Mouse (Mus musculus): Measurements from ENCODE around the gene Pak1. TPM values are rescaled to one million over a fixed set of nuclear protein-coding genes. Genes with fewer than 3 reads are reported as not detected.

Pak1 gene
- polyA plus RNA-seq, 1 experiment: 3.1 TPM

DNA sequence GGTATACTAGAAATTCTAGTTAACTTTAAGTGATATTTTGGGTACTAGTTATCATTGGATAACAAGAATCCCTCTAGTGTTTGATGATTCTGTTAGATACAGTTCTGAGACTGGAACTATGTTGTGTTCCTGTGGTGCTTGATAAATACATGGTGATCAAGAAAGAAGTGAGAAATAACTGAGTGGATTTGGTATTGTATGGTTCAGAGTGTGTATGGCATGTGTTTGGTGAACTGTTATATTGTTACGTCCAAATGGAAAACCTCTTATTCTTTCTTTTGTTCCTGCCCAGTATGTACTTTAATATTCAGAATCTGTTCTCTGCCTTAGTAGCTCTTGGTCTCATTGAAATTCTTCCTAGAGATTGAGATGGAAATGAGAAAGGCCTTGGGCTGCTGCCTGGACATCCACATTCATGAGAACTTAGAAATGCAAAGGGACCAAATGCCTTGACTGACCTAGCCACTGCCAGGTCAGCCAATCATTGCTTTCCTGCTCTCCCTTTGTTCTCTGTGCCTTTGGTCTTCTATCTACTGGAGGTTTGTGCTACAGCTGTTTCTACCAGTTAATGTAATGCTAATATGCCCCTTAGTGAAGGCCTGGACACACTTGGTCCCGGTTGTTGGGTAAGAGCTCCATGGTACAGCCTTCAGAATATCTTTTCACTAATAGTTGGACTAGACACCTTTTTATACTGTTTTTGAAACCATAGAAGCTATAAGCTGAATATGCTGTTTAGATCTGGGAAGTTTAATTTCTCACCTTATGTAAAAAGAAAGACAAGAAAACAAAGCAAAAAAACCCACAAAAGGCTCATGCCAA, 16.1 kb downstream of the Pak1 start:
- TF ChIP-seq CTCF (IDR thresholded peaks at IDR 0.05; ENCODE audit: control insufficient read depth, insufficient read depth, insufficient replicate concordance, low read depth, low read length) (no peak), POLR2A (IDR thresholded peaks at IDR 0.05; ENCODE audit: control insufficient read depth, low read depth, low read length) (no peak)
- Histone ChIP-seq H3K4me3 (ENCODE audit: control insufficient read depth, low read depth, low read length) (no peak overlapping the region), H3K27me3 (ENCODE audit: control insufficient read depth, insufficient read depth, low read length) (no peaks in the 10 kb centered on the region), H3K4me1 (ENCODE audit: control insufficient read depth, insufficient read depth, low read length) (no peaks in the 10 kb centered on the region), H3K27ac (ENCODE audit: control insufficient read depth, insufficient read depth, low read depth, low read length) (no peak overlapping the region), H3K36me3 (ENCODE audit: control insufficient read depth, insufficient read depth, low read length) (no peaks in the 10 kb centered on the region)

GRCm38 (mm10) chr7:97805067-97805365, 16.7 kb downstream of the Pak1 start:
- Histone ChIP-seq H3K4me1 (ENCODE audit: control insufficient read depth, insufficient read depth, low read length) (no peaks in the 10 kb centered on the region), H3K27me3 (ENCODE audit: control insufficient read depth, insufficient read depth, low read length) (no peaks in the 10 kb centered on the region), H3K4me3 (ENCODE audit: control insufficient read depth, low read depth, low read length) (no peak overlapping the region), H3K27ac (ENCODE audit: control insufficient read depth, insufficient read depth, low read depth, low read length) (no peak overlapping the region), H3K36me3 (ENCODE audit: control insufficient read depth, insufficient read depth, low read length) (no peaks in the 10 kb centered on the region)
- TF ChIP-seq POLR2A (IDR thresholded peaks at IDR 0.05; ENCODE audit: control insufficient read depth, low read depth, low read length) (no peak), CTCF (IDR thresholded peaks at IDR 0.05; ENCODE audit: control insufficient read depth, insufficient read depth, insufficient replicate concordance, low read depth, low read length) (no peak)

DNA sequence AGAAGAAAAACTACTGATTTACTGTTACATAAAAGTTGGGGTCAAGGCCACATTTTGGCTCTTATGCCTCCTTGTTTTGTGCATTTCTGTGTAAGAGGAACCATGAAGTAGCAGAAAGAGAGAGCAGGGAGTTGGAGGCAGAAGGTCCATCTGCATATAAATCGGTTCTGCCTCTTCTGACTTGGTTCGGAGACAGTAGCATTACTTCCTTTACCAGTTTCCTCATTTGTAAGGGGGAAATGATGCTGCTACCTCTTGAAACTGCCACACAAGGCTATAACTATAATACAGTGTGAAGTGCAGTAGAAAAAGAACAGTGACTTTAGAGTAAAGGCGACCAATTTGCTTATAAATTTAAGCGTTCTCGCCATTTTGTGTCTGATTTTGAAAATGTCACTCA, 21.0 kb downstream of the Pak1 start:
- no peak overlapping the region for H3K27ac ChIP-seq (ENCODE audit: control insufficient read depth, insufficient read depth, low read depth, low read length)
- H3K27me3 ChIP-seq (ENCODE audit: control insufficient read depth, insufficient read depth, low read length): no peaks in the 10 kb centered on the region
- TF ChIP-seq POLR2A (IDR thresholded peaks at IDR 0.05; ENCODE audit: control insufficient read depth, low read depth, low read length) (no peak), CTCF (IDR thresholded peaks at IDR 0.05; ENCODE audit: control insufficient read depth, insufficient read depth, insufficient replicate concordance, low read depth, low read length) (no peak)

GRCm38 (mm10) chr7:97821875-97822274, 33.5 kb downstream of the Pak1 start:
- H3K36me3 ChIP-seq (ENCODE audit: control insufficient read depth, insufficient read depth, low read length): no peaks in the 10 kb centered on the region
- H3K4me1 ChIP-seq (ENCODE audit: control insufficient read depth, insufficient read depth, low read length): no peaks in the 10 kb centered on the region
- H3K4me3 ChIP-seq (ENCODE audit: control insufficient read depth, low read depth, low read length): no peak overlapping the region
- no peaks in the 10 kb centered on the region for H3K27me3 ChIP-seq (ENCODE audit: control insufficient read depth, insufficient read depth, low read length)
- no peak overlapping the region for H3K27ac ChIP-seq (ENCODE audit: control insufficient read depth, insufficient read depth, low read depth, low read length)
- TF ChIP-seq POLR2A (IDR thresholded peaks at IDR 0.05; ENCODE audit: control insufficient read depth, low read depth, low read length) (no peak), CTCF (IDR thresholded peaks at IDR 0.05; ENCODE audit: control insufficient read depth, insufficient read depth, insufficient replicate concordance, low read depth, low read length) (no peak)

More for the DNA sequence above, 21.0 kb downstream of the Pak1 start:
- Histone ChIP-seq H3K36me3 (ENCODE audit: control insufficient read depth, insufficient read depth, low read length) (no peaks in the 10 kb centered on the region), H3K4me1 (ENCODE audit: control insufficient read depth, insufficient read depth, low read length) (no peaks in the 10 kb centered on the region), H3K4me3 (ENCODE audit: control insufficient read depth, low read depth, low read length) (peak overlapping the region; percentile 64; the same call in 1 of the 2 replicates)

DNA sequence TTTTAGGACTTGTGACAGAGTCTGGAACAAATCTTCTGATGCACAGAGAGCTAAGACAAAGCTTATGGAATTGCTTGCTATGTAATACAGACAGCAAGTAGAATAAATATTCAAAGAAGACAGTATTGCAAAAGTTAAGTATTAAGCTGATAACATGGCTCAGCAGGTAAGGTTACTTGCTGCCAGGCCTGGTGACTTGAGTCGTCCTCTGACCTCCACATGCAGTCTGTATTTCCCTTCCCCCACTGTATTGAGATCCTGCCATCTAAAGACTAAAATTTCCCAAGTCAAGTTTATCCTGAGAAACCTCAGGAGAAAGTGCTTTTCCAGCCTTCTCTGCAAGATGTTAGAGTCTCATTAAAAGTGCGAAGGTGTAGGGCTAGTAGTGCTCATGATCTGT, 40.8 kb downstream of the Pak1 start:
- H3K27me3 ChIP-seq (ENCODE audit: control insufficient read depth, insufficient read depth, low read length): no peaks in the 10 kb centered on the region
- TF ChIP-seq CTCF (IDR thresholded peaks at IDR 0.05; ENCODE audit: control insufficient read depth, insufficient read depth, insufficient replicate concordance, low read depth, low read length): no peak
- no peak for TF ChIP-seq POLR2A (IDR thresholded peaks at IDR 0.05; ENCODE audit: control insufficient read depth, low read depth, low read length)
- no peaks in the 10 kb centered on the region for H3K36me3 ChIP-seq (ENCODE audit: control insufficient read depth, insufficient read depth, low read length)
- no peak overlapping the region for H3K4me3 ChIP-seq (ENCODE audit: control insufficient read depth, low read depth, low read length)
- no peak overlapping the region for H3K27ac ChIP-seq (ENCODE audit: control insufficient read depth, insufficient read depth, low read depth, low read length)
- no peaks in the 10 kb centered on the region for H3K4me1 ChIP-seq (ENCODE audit: control insufficient read depth, insufficient read depth, low read length)

DNA sequence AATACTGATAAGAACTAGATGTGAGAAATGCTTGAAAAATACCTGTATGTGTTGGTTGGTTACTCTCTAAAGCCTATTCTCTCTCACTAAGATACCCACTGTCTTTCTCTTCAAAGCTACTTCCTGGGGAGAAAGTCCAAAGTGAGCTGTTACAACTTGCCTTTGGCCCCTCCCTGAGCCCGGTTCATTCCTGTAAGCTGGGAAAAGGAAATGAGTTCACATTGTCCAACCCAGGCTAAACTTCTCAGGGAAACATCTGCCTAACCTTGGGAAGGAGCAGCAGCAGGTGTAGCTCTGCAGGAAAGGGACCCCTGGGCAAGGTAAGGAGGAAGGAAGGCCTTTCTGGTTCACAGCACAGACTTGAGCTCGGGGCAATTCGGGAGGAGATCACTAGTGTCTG, 42.4 kb downstream of the Pak1 start:
- H3K36me3 ChIP-seq (ENCODE audit: control insufficient read depth, insufficient read depth, low read length): no peaks in the 10 kb centered on the region
- H3K4me1 ChIP-seq (ENCODE audit: control insufficient read depth, insufficient read depth, low read length): no peaks in the 10 kb centered on the region
- no peaks in the 10 kb centered on the region for H3K27me3 ChIP-seq (ENCODE audit: control insufficient read depth, insufficient read depth, low read length)
- H3K27ac ChIP-seq (ENCODE audit: control insufficient read depth, insufficient read depth, low read depth, low read length): no peak overlapping the region
- TF ChIP-seq CTCF (IDR thresholded peaks at IDR 0.05; ENCODE audit: control insufficient read depth, insufficient read depth, insufficient replicate concordance, low read depth, low read length) (no peak), POLR2A (IDR thresholded peaks at IDR 0.05; ENCODE audit: control insufficient read depth, low read depth, low read length) (no peak)
- no peak overlapping the region for H3K4me3 ChIP-seq (ENCODE audit: control insufficient read depth, low read depth, low read length)

DNA sequence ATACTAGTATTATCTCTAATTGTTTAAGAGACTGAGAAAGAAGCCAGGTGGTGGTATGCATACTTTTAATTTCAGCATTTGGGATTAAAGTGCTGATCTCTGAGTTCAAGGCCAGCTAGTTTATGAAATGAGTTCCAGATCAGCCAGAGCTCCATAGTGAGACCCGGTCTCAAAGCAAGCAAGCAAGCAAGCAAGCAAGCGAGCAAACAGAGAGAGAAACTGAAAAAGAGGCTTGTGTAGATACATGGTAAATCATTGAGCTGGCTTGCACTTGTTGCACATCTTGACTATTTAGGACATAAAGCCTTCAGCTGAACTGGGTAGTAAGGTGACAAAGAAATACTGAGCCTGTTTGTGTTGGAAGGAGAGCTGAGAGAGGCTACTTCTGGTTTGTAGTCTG, 44.6 kb downstream of the Pak1 start:
- no peak for TF ChIP-seq POLR2A (IDR thresholded peaks at IDR 0.05; ENCODE audit: control insufficient read depth, low read depth, low read length)
- no peak for TF ChIP-seq CTCF (IDR thresholded peaks at IDR 0.05; ENCODE audit: control insufficient read depth, insufficient read depth, insufficient replicate concordance, low read depth, low read length)
- no peak overlapping the region for H3K4me3 ChIP-seq (ENCODE audit: control insufficient read depth, low read depth, low read length)
- no peak overlapping the region for H3K27ac ChIP-seq (ENCODE audit: control insufficient read depth, insufficient read depth, low read depth, low read length)
- no peaks in the 10 kb centered on the region for H3K4me1 ChIP-seq (ENCODE audit: control insufficient read depth, insufficient read depth, low read length)
- no peaks in the 10 kb centered on the region for H3K36me3 ChIP-seq (ENCODE audit: control insufficient read depth, insufficient read depth, low read length)
- no peaks in the 10 kb centered on the region for H3K27me3 ChIP-seq (ENCODE audit: control insufficient read depth, insufficient read depth, low read length)

All from testis, adult 2 months (tissue).